Mouse (Mus musculus): ENCODE measurements around the gene Tesc. TPM values are rescaled to one million over a fixed set of nuclear protein-coding genes. Genes with fewer than 3 reads are reported as not detected.

Gene Tesc
- polyA plus RNA-seq, 1 experiment from 2014 or later = 29.5 TPM

DNA sequence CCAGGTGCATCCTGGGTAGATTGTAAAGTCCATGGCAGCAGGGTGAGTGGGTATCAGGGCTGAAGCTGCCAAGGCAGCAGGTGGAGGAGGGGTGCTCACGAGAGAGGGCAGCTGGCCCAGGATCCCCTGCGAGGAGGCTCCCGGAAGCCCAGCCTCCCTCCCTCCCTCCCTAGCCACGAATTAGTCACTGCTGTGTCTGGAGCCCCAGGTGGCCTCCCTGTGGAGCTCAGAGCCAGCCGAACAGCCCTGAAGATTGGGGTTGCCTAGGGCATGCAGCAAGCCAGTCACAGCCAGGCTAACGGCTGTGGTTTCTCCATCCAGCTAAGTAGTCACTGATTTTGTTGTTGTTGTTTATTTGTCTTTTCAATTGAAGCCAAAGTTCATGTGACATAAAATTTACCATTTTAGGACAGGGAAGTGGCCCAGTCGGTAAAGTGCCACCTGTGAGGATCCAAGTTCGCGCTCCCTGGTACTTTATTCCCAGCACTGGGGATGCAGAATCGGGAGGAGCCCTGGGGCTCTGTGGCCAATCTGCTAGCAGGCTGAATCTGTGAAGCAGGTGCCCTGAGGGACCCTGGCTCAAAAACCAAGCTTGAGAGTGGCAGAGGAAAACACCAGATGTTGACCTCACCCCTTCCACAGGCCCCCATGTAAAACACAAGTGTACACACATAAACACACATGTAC lies 10.4 kb downstream of the Tesc start:
- ATAC-seq = peak; percentile 99
- peak; percentile 69 for DNase-seq (ENCODE audit: low read depth, low spot score)
- ChIA-PET CTCF (interaction anchor here (1.0 to 1.8 kb wide), 4 partner anchors 12 to 31 kb away, joined by 3 to 8 read pairs (median 3); no protein-coding TSS in a partner anchor), POLR2A (interaction anchor here (0.8 kb wide), 1 partner anchor 12 kb away, joined by 3 read pairs; no protein-coding TSS in a partner anchor)
- H3K27me3 ChIP-seq = no peaks in the 10 kb centered on the region
- in situ Hi-C loops (cut with MboI; ENCODE audit: low pct_unique_long_range_greater_than_20kb) = no loop called here
- no peak for TF ChIP-seq CTCF (IDR thresholded peaks at IDR 0.05)

DNA sequence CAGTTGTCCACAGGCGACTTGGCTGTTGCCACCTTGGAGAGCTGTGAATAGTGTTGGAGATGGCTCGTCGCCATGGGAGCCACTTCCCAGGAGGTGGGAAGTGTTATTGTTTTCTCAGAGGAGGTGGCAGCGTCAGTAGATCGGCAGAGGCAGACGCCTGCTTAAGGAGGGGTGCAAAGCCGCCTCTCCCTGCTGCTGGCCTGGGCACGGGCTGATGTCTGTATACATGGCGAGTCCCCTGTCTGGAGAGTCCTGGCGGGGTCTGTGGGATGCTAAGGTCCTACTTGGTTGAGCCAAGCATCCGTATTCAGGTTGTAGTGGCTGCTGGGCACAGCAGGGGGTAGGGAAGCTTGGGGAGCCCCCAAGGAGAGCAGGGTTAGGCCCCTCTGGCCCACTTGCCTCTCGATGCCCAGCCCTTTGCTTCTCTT lies 11.7 kb downstream of the Tesc start:
- in situ Hi-C loops (cut with MboI; ENCODE audit: low pct_unique_long_range_greater_than_20kb) = no loop called here
- ATAC-seq = no peak
- no peaks in the 10 kb centered on the region for H3K27me3 ChIP-seq
- DNase-seq (ENCODE audit: low read depth, low spot score) = no peak
- ChIA-PET POLR2A (no interaction called here), CTCF (no interaction called here)
- no peak for TF ChIP-seq CTCF (IDR thresholded peaks at IDR 0.05)

DNA sequence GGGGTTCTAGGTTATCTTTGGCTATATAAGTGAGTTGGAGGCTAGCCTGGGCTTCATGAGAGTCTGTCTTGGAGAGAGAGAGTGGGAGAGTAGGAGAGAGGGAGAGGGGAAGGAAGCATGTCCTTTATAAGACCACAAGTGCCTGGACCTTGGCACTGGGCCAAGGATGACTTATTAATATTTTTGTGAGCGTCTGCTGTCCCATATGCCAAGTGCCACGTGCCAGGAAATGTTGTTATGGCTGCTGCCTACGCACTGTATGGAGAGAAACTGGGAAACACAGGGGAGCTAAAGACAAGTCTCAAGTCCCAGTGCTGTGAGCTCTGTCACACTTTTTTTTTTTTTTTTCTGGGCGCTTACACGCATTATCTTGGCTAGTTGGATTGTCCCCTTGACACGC lies 15.1 kb downstream of the Tesc start:
- ChIA-PET POLR2A (interaction anchor here (0.6 to 0.7 kb wide), 2 partner anchors 12 to 19 kb away, joined by 3 read pairs; no protein-coding TSS in a partner anchor), CTCF (no interaction called here)
- no peak for TF ChIP-seq CTCF (IDR thresholded peaks at IDR 0.05)
- H3K27me3 ChIP-seq = no peaks in the 10 kb centered on the region
- in situ Hi-C loops (cut with MboI; ENCODE audit: low pct_unique_long_range_greater_than_20kb) = no loop called here
- DNase-seq (ENCODE audit: low read depth, low spot score) (no peak), ATAC-seq (no peak)

DNA sequence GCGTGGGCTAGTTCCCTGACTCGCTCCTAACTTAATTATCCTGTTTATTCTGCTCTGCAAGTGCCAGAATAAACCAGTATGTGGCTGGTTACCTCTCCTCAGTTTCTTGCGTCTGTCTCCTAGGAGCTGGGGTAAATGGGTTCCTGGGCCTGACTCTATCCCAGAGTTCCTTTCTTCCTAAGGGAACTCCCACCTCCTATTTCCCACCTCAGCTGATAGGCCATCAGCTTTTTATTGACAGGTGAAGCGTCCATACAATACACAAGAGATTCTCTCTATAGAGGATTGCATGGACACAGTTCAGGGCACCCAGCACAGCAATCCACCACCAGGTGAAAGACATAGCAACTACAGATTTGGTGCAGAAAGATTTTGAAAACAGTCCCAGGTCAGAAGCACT lies 16.2 kb downstream of the Tesc start:
- DNase-seq (ENCODE audit: low read depth, low spot score) = no peak
- ChIA-PET CTCF (no interaction called here), POLR2A (no interaction called here)
- TF ChIP-seq CTCF (IDR thresholded peaks at IDR 0.05) = no peak
- in situ Hi-C loops (cut with MboI; ENCODE audit: low pct_unique_long_range_greater_than_20kb) = no loop called here
- H3K27me3 ChIP-seq = no peaks in the 10 kb centered on the region
- ATAC-seq = no peak

DNA sequence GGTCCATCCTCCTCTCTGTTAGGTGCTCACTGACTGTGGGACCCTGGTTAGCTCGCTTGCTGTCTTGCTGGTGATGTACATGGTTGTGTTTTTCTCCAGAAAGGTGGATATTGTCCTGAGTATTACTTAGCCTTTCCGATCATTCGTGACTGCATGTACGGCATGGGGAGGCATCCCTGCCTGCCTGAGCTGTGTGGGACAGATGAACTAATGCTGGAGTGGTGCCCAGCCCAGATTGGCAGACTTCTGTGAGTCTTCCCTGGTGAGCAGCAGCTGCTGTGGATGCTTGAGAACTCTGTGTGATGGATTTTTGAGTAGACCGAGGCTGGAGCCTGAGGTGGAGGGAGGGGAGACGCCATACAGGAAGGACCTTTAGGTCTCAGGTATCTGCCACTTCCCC lies 17.4 kb downstream of the Tesc start:
- POLR2A ChIA-PET = no interaction called here
- DNase-seq (ENCODE audit: low read depth, low spot score) (no peak), ATAC-seq (no peak)
- TF ChIP-seq CTCF (IDR thresholded peaks at IDR 0.05) = no peak
- no peaks in the 10 kb centered on the region for H3K27me3 ChIP-seq
- CTCF ChIA-PET = no interaction called here
- in situ Hi-C loops (cut with MboI; ENCODE audit: low pct_unique_long_range_greater_than_20kb) = no loop called here

DNA sequence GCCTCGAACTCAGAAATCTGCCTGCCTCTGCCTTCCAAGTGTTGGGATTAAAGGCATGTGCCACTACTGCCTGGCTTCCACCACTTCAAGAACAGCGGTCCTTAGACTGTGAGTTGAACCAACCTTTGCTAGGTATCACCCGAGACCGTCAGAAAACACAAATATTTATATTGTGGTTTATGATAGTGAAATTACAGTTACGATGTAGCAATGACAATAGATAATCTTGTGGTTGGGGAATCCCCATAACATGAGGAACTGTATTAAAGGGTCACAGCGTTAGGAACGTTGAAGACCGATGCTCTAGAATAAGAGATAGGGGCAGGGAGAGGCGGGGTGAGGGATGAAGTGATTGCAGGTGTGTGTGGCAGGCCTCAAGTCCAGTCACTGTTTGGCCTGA lies 17.8 kb downstream of the Tesc start:
- TF ChIP-seq CTCF (IDR thresholded peaks at IDR 0.05) = no peak
- DNase-seq (ENCODE audit: low read depth, low spot score) (no peak), ATAC-seq (no peak)
- no peaks in the 10 kb centered on the region for H3K27me3 ChIP-seq
- in situ Hi-C loops (cut with MboI; ENCODE audit: low pct_unique_long_range_greater_than_20kb) = no loop called here
- CTCF ChIA-PET = interaction anchor here (1.0 kb wide), 1 partner anchor 21 kb away, joined by 3 read pairs; no protein-coding TSS in a partner anchor
- POLR2A ChIA-PET = no interaction called here

DNA sequence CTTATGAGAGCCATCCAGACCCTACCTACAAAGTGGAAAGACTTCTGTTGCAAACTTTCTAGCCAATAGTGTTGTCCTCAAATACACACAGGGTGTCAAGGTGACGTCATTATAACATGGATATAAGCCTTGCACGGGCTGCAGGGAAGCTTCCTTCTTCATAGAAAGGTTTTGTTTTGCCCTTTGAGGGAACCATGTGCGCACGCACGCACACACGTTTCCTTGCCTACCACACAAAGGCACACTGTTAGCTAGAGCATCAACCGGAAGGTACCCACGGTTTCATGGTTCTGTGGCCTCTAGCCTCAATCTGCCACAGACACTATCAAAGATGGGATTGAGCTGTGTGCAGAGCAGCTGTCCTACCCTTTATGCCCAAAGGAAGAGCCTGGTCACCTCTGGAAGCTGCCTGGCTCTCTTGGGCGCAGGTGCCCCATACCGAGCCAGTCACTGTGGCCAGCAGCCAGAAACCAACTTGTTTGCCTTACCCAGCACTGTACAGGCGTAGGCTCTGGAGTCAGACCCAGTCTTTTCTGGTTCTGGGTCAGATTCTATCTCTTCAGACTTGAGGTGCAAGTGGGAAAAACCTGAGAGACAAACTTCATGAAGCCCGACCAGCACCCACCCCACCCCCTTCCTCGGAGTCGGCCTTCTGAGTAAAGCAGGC lies 19.7 kb downstream of the Tesc start:
- ChIA-PET CTCF (no interaction called here), POLR2A (no interaction called here)
- H3K27me3 ChIP-seq = no peaks in the 10 kb centered on the region
- in situ Hi-C loops (cut with MboI; ENCODE audit: low pct_unique_long_range_greater_than_20kb) = no loop called here
- DNase-seq (ENCODE audit: low read depth, low spot score) (no peak), ATAC-seq (no peak)
- no peak for TF ChIP-seq CTCF (IDR thresholded peaks at IDR 0.05)

DNA sequence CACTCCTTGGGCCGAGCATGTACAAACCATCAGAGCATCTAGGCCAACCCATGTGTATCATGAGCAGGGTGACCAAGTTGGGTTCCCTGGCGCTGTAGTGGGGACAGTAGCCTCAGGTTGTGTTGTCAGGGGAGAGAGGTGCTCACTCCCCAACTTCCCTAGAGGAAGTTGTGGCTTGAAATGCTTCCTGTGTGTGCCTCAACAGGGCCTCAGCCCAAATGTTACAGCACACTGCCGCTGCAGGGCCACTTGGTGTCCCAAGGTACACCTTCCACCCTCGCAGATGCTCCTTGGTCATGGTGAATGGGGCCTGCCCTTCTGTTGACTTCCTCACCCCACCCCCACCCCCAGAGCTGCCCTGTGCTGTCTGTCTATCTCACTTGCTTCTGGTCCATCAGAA lies 20.9 kb downstream of the Tesc start:
- in situ Hi-C loops (cut with MboI; ENCODE audit: low pct_unique_long_range_greater_than_20kb) = no loop called here
- CTCF ChIA-PET = interaction anchor here (1.3 kb wide), 1 partner anchor 19 kb away, joined by 5 read pairs; no protein-coding TSS in a partner anchor
- H3K27me3 ChIP-seq = no peaks in the 10 kb centered on the region
- no peak for TF ChIP-seq CTCF (IDR thresholded peaks at IDR 0.05)
- POLR2A ChIA-PET = interaction anchor here (0.7 kb wide), 1 partner anchor 11 kb away, joined by 3 read pairs; no protein-coding TSS in a partner anchor
- ATAC-seq = no peak
- DNase-seq (ENCODE audit: low read depth, low spot score) = no peak

DNA sequence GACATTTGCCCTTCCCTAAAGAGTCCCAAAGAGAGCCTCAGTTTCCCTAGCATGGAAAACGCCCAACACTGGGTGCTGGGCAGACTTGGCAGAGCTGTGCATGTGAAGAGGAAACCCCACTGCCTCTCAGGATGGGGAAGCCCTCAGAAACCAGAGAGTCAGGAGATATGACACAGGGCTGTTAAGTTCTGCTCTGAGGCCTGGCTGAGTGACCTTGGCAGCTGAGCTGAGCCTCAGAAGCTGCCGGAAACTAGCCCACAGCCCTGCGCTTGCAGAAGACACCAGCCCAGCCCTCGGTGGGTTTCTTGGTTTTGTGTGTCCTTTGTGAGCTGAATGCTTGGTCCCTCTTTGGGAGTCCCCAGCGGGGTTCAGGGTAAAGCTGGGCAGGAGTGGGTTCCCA lies 21.4 kb downstream of the Tesc start:
- DNase-seq (ENCODE audit: low read depth, low spot score) (no peak), ATAC-seq (no peak)
- no peaks in the 10 kb centered on the region for H3K27me3 ChIP-seq
- CTCF ChIA-PET = interaction anchor here (1.3 to 1.5 kb wide), 2 partner anchors 11 to 18 kb away, joined by 3 to 5 read pairs; no protein-coding TSS in a partner anchor
- no peak for TF ChIP-seq CTCF (IDR thresholded peaks at IDR 0.05)
- in situ Hi-C loops (cut with MboI; ENCODE audit: low pct_unique_long_range_greater_than_20kb) = no loop called here
- POLR2A ChIA-PET = no interaction called here

DNA sequence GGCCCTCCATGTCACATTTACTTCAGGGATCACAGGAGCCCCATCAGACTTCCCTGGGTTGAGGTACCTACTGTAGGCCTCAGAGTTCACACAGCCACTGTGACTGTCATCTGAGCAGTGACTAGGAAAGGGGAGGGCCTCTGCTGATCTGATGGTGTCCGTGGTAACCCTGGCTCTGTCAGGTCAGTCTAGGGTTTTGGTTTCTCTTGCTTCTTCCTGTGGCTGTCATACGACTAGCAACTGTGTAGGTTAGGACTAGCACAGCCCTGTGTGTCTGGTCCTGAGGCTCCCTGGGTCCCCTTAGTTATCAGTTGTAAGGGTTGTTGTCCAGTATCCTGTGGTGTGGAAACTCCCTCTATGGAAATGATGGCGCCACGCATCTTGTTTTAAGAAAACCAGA lies 23.2 kb downstream of the Tesc start:
- no peaks in the 10 kb centered on the region for H3K27me3 ChIP-seq

DNA sequence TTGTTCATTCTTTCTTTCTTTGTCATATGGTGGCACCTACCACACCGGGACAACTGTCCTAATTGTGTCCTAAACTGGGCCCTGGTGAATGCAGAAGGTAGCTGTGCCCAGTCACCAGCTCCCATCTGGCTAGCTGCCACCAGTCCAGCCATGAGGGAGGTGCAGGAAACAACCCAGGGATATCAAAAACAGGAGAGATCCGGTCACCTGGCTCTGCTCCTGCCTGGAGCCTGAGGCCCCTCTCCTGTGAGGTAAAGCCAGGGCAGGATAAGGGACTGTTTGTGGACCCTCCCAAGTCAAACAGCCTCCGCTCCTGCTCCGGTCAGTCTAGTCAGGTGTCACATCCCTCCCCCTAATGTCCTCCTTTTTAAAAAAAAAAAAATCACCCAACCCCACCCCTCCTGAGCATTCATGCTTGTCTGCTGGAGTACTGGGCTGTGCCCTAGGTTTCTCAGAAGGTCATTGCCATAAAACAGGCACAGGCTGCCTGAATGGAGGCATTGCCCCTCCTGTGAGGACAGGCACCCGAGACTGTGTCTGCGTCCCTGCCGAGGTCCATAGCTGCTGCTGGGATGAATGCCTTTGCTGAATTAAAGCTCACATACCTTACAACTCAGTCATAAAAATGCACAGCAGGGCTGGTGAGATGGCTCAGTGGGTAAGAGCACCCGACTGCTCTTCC lies 24.6 kb downstream of the Tesc start:
- in situ Hi-C loops (cut with MboI; ENCODE audit: low pct_unique_long_range_greater_than_20kb) = no loop called here
- ATAC-seq (peak; percentile 36), DNase-seq (ENCODE audit: low read depth, low spot score) (no peak)
- H3K27me3 ChIP-seq = no peaks in the 10 kb centered on the region
- POLR2A ChIA-PET = no interaction called here
- TF ChIP-seq CTCF (IDR thresholded peaks at IDR 0.05) = no peak
- CTCF ChIA-PET = interaction anchor here (1.0 kb wide), 1 partner anchor 38 kb away, joined by 3 read pairs; no protein-coding TSS in a partner anchor

More for the DNA sequence above, 23.2 kb downstream of the Tesc start:
- in situ Hi-C loops (cut with MboI; ENCODE audit: low pct_unique_long_range_greater_than_20kb) = no loop called here
- DNase-seq (ENCODE audit: low read depth, low spot score) = no peak
- POLR2A ChIA-PET = no interaction called here
- no peak for TF ChIP-seq CTCF (IDR thresholded peaks at IDR 0.05)
- no peak for ATAC-seq
- CTCF ChIA-PET = no interaction called here
